In the genomic region with DNA sequence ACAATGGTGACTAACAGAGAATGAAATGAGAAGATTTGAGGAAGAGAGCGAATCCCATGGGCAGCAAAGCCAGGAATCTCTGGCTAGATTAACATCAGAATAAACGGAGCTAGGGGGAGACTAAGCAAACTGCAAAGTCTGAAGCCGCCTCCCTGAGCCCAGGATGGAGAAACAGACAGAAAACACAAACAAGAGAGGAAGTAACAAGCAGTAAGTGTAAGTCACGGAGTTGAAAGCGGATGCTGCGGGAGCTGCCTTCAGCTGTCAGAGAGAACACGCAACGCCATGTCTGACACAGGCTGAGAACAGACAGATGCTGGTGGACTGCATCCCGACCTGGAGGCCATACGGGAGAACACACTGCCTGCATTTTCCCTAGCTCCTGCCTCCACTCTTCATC, we compare ENCODE assay signal across 22 mouse cellular contexts.
A peak's percentile ranks its signal among the peaks of the same experiment; 100 is the strongest.
DNase-seq lines count a peak whose midpoint lies in the region; ATAC-seq and TF ChIP-seq lines count a peak whose summit lies in the region.
"Had no signal": no experiment of that assay in that cellular context is flagged by ENCODE, and none has a peak within 500 bp of the region (broad histone marks: within the 10 kb centered on the region; RNA-seq: fewer than 3 reads in every experiment).

No protein-coding gene starts in this region.

- no peak for ATAC-seq in G1E (ENCODE audit: extremely low read depth, insufficient number of reproducible peaks, low FRiP score, poor library complexity, severe bottlenecking)
- ATAC-seq in inflammation-experienced regulatory T-cells, adult 6 months = peak; percentile 33
- ATAC-seq: forebrain, embryonic 13.5 days had no signal

- TF ChIP-seq CTCF in G1E (IDR thresholded peaks at IDR 0.05; ENCODE audit: low read depth, low read length) = no peak

- no peaks in the 10 kb centered on the region for H3K4me1 ChIP-seq in G1E (ENCODE audit: insufficient read depth, low read depth, low read length)
- H3K4me1 ChIP-seq: embryonic facial prominence, embryonic 13.5 days; forebrain, embryonic 13.5 days; liver, embryonic 15.5 days had no signal

- H3K27me3 ChIP-seq in G1E (ENCODE audit: insufficient read depth, low read length) = no peaks in the 10 kb centered on the region
- H3K27me3 ChIP-seq: embryonic facial prominence, embryonic 13.5 days; forebrain, embryonic 13.5 days; liver, embryonic 15.5 days had no signal

- H3K36me3 ChIP-seq in G1E (replicated peaks) = no peaks in the 10 kb centered on the region
- H3K36me3 ChIP-seq: hindbrain, embryonic 10.5 days; limb, embryonic 10.5 days; liver, embryonic 15.5 days; midbrain, embryonic 10.5 days had no signal

- peaks cover 80% of the 10 kb centered on the region for H3K9me3 ChIP-seq in G1E (replicated peaks)
- H3K9me3 ChIP-seq: embryonic facial prominence, embryonic 13.5 days; forebrain, embryonic 13.5 days; hindbrain, embryonic 10.5 days; limb, embryonic 10.5 days; liver, embryonic 15.5 days; midbrain, embryonic 10.5 days had no signal

- DNase-seq in CD4-positive helper T cell, adult 2 months (ENCODE audit: low read depth, low spot score) = peak; percentile 61
- no peak for DNase-seq in G1E (ENCODE audit: low spot score)
- DNase-seq in thymus, postnatal 14 days = peak; percentile 50
- no peak for DNase-seq in layer of hippocampus, adult 18-20 months (ENCODE audit: low spot score in 2 of 2)
- DNase-seq in kidney, adult 8-10 months = no peak
- DNase-seq in yolk sac, embryonic 10.5 days (ENCODE audit: low spot score) = no peak
- DNase-seq: adrenal gland, adult 8-10 months; cerebellum, adult 18-20 months; cerebellum, postnatal 25 days; kidney, adult 2 months; kidney, postnatal 10 days; liver; lung, postnatal 4 days had no signal

- H3K4me3 ChIP-seq in G1E (ENCODE audit: low read depth, low read length) = peak overlapping the region; percentile 16; the same call in 1 of the 2 replicates
- H3K4me3 ChIP-seq: embryonic facial prominence, embryonic 13.5 days; erythroblast, embryonic 14.5 days; forebrain, embryonic 13.5 days; hindbrain, embryonic 10.5 days; layer of hippocampus, adult 2 months; limb, embryonic 10.5 days; liver, embryonic 15.5 days; midbrain, embryonic 10.5 days had no signal

Comparison
In these comparisons a context has a peak if more than half of its experiments do, and no peak if none do; other contexts are left out.
1. DNase-seq: peak in CD4-positive helper T cell, adult 2 months (single experiment) and thymus, postnatal 14 days (single experiment); none in G1E (single experiment), layer of hippocampus, adult 18-20 months (0 of 2), kidney, adult 8-10 months (0 of 2) and yolk sac, embryonic 10.5 days (single experiment).